ENCODE assay signal across 8 mouse cellular contexts in the genomic region with DNA sequence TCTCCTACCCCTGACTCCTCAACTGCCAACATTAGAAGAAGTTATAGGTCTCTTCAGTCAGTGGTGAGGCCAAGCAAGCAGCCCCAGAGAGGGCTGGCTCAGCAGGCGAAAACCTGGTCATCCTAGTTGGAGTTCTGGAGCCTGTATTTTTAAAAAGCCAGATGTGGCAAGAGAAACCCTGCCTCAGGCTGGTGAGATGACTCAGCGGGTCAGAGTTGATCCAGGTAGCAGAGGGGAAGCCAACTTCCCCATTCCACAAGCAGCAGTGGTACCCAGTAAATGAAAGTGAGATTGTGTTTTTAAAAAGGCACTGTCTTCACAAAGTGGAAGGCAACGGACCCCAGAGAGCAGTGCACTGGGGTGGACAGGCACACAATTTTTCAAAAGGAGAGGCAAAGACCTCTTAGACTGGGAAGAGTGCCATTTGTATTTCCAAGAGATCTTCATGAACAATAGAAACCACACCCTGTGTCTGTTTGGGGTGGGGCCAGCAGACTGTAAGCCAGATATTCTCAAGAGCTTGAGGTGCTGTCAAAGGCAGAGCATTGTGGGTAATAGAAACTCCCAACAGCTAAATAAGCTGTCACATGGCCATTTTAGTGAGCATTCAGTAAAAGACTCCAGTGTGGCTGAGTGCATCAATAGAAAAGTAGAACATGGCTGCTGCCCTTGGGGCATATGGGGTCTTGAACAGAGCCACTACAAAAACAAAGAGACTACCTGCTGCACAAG. TPM values are rescaled to one million over a fixed set of nuclear protein-coding genes. Genes with fewer than 3 reads are reported as not detected.
DNase-seq lines count a peak whose midpoint lies in the region; ATAC-seq and TF ChIP-seq lines count a peak whose summit lies in the region.

No protein-coding gene starts in this region.

- 0 out of 2 replicates have a peak overlapping the region, but pooled peaks have one; percentile 26 for H3K27ac ChIP-seq in midbrain, embryonic 14.5 days (replicated peaks; ENCODE audit: low read depth, low read length)
- H3K27ac ChIP-seq in midbrain, embryonic 11.5 days (ENCODE audit: low read depth, low read length), result no peak overlapping the region
- H3K27ac ChIP-seq in forebrain, embryonic 15.5 days (replicated peaks), result 0 out of 2 replicates have a peak overlapping the region, but pooled peaks have one; percentile 1
- 0 out of 2 replicates have a peak overlapping the region, but pooled peaks have one; percentile 8 for H3K27ac ChIP-seq in stomach, embryonic 15.5 days
- H3K27ac ChIP-seq in cerebellum, adult 2 months (ENCODE audit: insufficient read depth, low read length), result no peak overlapping the region

- TF ChIP-seq CTCF in cerebellum, adult 2 months (IDR thresholded peaks at IDR 0.05; ENCODE audit: borderline replicate concordance, insufficient read depth, low read depth, low read length), result no peak

- no peaks in the 10 kb centered on the region for H3K9me3 ChIP-seq in midbrain, embryonic 14.5 days (ENCODE audit: control insufficient read depth, low read length)
- no peaks in the 10 kb centered on the region for H3K9me3 ChIP-seq in midbrain, embryonic 11.5 days (ENCODE audit: control insufficient read depth, low read length)
- no peaks in the 10 kb centered on the region for H3K9me3 ChIP-seq in forebrain, embryonic 15.5 days
- no peaks in the 10 kb centered on the region for H3K9me3 ChIP-seq in stomach, embryonic 15.5 days

- intact Hi-C loops in left cerebral cortex, postnatal 25 days (cut with DNase I), result no loop called here

- H3K27me3 ChIP-seq in midbrain, embryonic 14.5 days (ENCODE audit: control insufficient read depth, insufficient read depth, low read length), result no peaks in the 10 kb centered on the region
- no peaks in the 10 kb centered on the region for H3K27me3 ChIP-seq in midbrain, embryonic 11.5 days (ENCODE audit: control insufficient read depth, insufficient read depth, low read length)
- H3K27me3 ChIP-seq in forebrain, embryonic 15.5 days, result no peaks in the 10 kb centered on the region
- H3K27me3 ChIP-seq in stomach, embryonic 15.5 days (replicated peaks), result no peaks in the 10 kb centered on the region
- H3K27me3 ChIP-seq in cerebellum, adult 2 months (ENCODE audit: control insufficient read depth, insufficient read depth, low read length), result no peaks in the 10 kb centered on the region

- no peak overlapping the region for H3K4me2 ChIP-seq in midbrain, embryonic 14.5 days (ENCODE audit: low read length)
- no peak overlapping the region for H3K4me2 ChIP-seq in midbrain, embryonic 11.5 days
- H3K4me2 ChIP-seq in forebrain, embryonic 15.5 days (replicated peaks), result no peak overlapping the region
- H3K4me2 ChIP-seq in stomach, embryonic 15.5 days, result no peak overlapping the region

- no peaks in the 10 kb centered on the region for H3K4me1 ChIP-seq in midbrain, embryonic 14.5 days (ENCODE audit: control insufficient read depth, insufficient read depth, low read length)
- H3K4me1 ChIP-seq in midbrain, embryonic 11.5 days (ENCODE audit: control insufficient read depth, insufficient read depth, low read length), result peaks cover 2% of the 10 kb centered on the region; the same call in 1 of the 2 replicates
- H3K4me1 ChIP-seq in forebrain, embryonic 15.5 days, result peaks cover 11% of the 10 kb centered on the region
- 0 out of 2 replicates have a peak, but pooled peaks cover 4% of the 10 kb centered on the region for H3K4me1 ChIP-seq in stomach, embryonic 15.5 days
- peaks cover 31% of the 10 kb centered on the region for H3K4me1 ChIP-seq in cerebellum, adult 2 months (ENCODE audit: control insufficient read depth, insufficient read depth, low read length)

- peaks cover 92% of the 10 kb centered on the region for H3K36me3 ChIP-seq in midbrain, embryonic 14.5 days (ENCODE audit: control insufficient read depth, insufficient read depth, low read length)
- H3K36me3 ChIP-seq in midbrain, embryonic 11.5 days (ENCODE audit: control insufficient read depth, insufficient read depth, low read length), result peaks cover 47% of the 10 kb centered on the region
- H3K36me3 ChIP-seq in forebrain, embryonic 15.5 days, result peaks cover 87% of the 10 kb centered on the region
- peaks cover 70% of the 10 kb centered on the region for H3K36me3 ChIP-seq in stomach, embryonic 15.5 days

- no peak for DNase-seq in midbrain, embryonic 14.5 days
- no peak for DNase-seq in midbrain, embryonic 11.5 days (ENCODE audit: low spot score, missing footprints)
- DNase-seq in kidney, postnatal 10 days, result peak; percentile 60
- no peak for DNase-seq in cerebellum, adult 2 months
- no peak for DNase-seq in left cerebral cortex, postnatal 25 days (ENCODE audit: low spot score in 2 of 2)

- no peak overlapping the region for H3K9ac ChIP-seq in midbrain, embryonic 14.5 days (replicated peaks; ENCODE audit: low read length)
- no peak overlapping the region for H3K9ac ChIP-seq in midbrain, embryonic 11.5 days (ENCODE audit: low read length)
- H3K9ac ChIP-seq in forebrain, embryonic 15.5 days (replicated peaks), result no peak overlapping the region
- H3K9ac ChIP-seq in stomach, embryonic 15.5 days, result no peak overlapping the region

- 81% methylated on average over 3 of the region's 3 CpGs for WGBS in midbrain, embryonic 14.5 days
- WGBS in midbrain, embryonic 11.5 days, result 81% methylated on average over 3 of the region's 3 CpGs
- 76% methylated on average over 3 of the region's 3 CpGs for WGBS in forebrain, embryonic 15.5 days
- 73% methylated on average over 3 of the region's 3 CpGs for WGBS in stomach, embryonic 15.5 days
- WGBS in cerebellum, adult 2 months, result 84% methylated on average over 3 of the region's 3 CpGs

- H3K4me3 ChIP-seq in midbrain, embryonic 14.5 days (replicated peaks; ENCODE audit: low read depth, low read length), result no peak overlapping the region
- no peak overlapping the region for H3K4me3 ChIP-seq in midbrain, embryonic 11.5 days (ENCODE audit: low read depth, low read length)
- H3K4me3 ChIP-seq in forebrain, embryonic 15.5 days, result no peak overlapping the region
- no peak overlapping the region for H3K4me3 ChIP-seq in stomach, embryonic 15.5 days (replicated peaks)
- no peak overlapping the region for H3K4me3 ChIP-seq in cerebellum, adult 2 months (replicated peaks; ENCODE audit: insufficient read depth, low read depth, low read length)

- no peak for ATAC-seq in midbrain, embryonic 14.5 days (ENCODE audit: low FRiP score, low TSS enrichment)
- no peak for ATAC-seq in midbrain, embryonic 11.5 days (ENCODE audit: low FRiP score)
- ATAC-seq in forebrain, embryonic 15.5 days (replicated peaks), result no peak
- ATAC-seq in stomach, embryonic 15.5 days (ENCODE audit: insufficient read depth, low FRiP score, low read depth), result no peak
- no peak for ATAC-seq in inflammation-experienced regulatory T-cells, adult 6 months

- TF ChIP-seq POLR2A in cerebellum, adult 2 months (IDR thresholded peaks at IDR 0.05; ENCODE audit: borderline replicate concordance, insufficient read depth, low read length), result no peak

RNA-seq across cellular contexts. Expression of gene Ctnnb1, which starts 33.1 kb away (rescaled TPM):
- polyA plus RNA-seq in midbrain, embryonic 14.5 days (2014; fragmentation: Nextera tagmentation; extraction: Ambion mirVana), result 484 and 702 TPM in 2 replicates
- polyA plus RNA-seq in midbrain, embryonic 11.5 days (2014; fragmentation: Nextera tagmentation; extraction: Ambion mirVana), result 999 and 1,044 TPM in 2 replicates
- polyA plus RNA-seq in forebrain, embryonic 15.5 days (2015; fragmentation: Nextera tagmentation; extraction: Ambion mirVana), result 615 and 648 TPM in 2 replicates
- polyA plus RNA-seq in stomach, embryonic 15.5 days (2015; fragmentation: Nextera tagmentation; extraction: Ambion mirVana), result 502 and 547 TPM in 2 replicates
- polyA plus RNA-seq in inflammation-experienced regulatory T-cells, adult 6 months (2017; shearing (Covaris generic)), result 10 to 100 TPM; 64.5 to 97.0 (median 82.2) TPM
- polyA plus RNA-seq in cerebellum, adult 2 months (2012; rRNA removed), result 222 and 255 TPM in 2 replicates
- total RNA-seq in left cerebral cortex, postnatal 25 days (2021), result 100 to 1,000 TPM; 590 to 599 TPM

Comparison
In these comparisons a context has a peak if more than half of its experiments do, and no peak if none do; other contexts are left out.
1. H3K27ac ChIP-seq: peak in midbrain, embryonic 14.5 days (single experiment), forebrain, embryonic 15.5 days (single experiment) and stomach, embryonic 15.5 days (single experiment); none in midbrain, embryonic 11.5 days (single experiment) and cerebellum, adult 2 months (single experiment).